Mouse (Mus musculus) midbrain, embryonic 10.5 days (tissue): ENCODE measurements at regions not wholly inside any gene's neighbourhood (a gene's known extent, or its start where the extent isn't known, plus 50 kb on each side); places are given as distances from the start of the nearest gene placed in this dataset.

ENCODE experiments used
- DNase-seq: peaks from one replicate; pipeline ENCODE4 v3.0.0-alpha.2; 2017; ENCODE audit warnings: low spot score
- H3K27ac ChIP-seq: fragments of 300-500 bp; sonication (generic); replicated peaks from 2 replicates; pipeline ENCODE4 v1.5.1; 2016; ENCODE audit warnings: mild to moderate bottlenecking
- H3K27me3 ChIP-seq: fragments of 300-500 bp; sonication (generic); 2 replicates; pipeline ENCODE4 v1.6.1; 2016; ENCODE audit warnings: low read depth, mild to moderate bottlenecking; ENCODE audit not compliant: poor library complexity, severe bottlenecking
- H3K36me3 ChIP-seq: fragments of 300-500 bp; sonication (generic); 2 replicates; pipeline ENCODE4 v1.6.1; 2016; ENCODE audit warnings: mild to moderate bottlenecking, moderate library complexity
- H3K4me1 ChIP-seq: fragments of 300-500 bp; sonication (generic); 2 replicates; pipeline ENCODE4 v1.6.1; 2016
- H3K4me3 ChIP-seq: fragments of 300-500 bp; sonication (generic); 2 replicates; pipeline ENCODE4 v1.5.1; 2016; ENCODE audit warnings: mild to moderate bottlenecking, moderate library complexity
- H3K9me3 ChIP-seq: fragments of 300-500 bp; sonication (generic); replicated peaks from 2 replicates; pipeline ENCODE4 v1.6.1; 2016; ENCODE audit warnings: mild to moderate bottlenecking
- WGBS: fragments of 180-500 bp; shearing (Covaris S2); methylation state at CpG from one replicate; pipeline ENCODE4 v1.1.7; 2016; 5-methylcytosine and 5-hydroxymethylcytosine counted together

- no peaks in the 10 kb centered on the region for H3K4me1 ChIP-seq
- DNase-seq = no peak
- no peaks in the 10 kb centered on the region for H3K27me3 ChIP-seq
- peaks cover 8% of the 10 kb centered on the region for H3K9me3 ChIP-seq
- WGBS = 84% methylated on average over 6 of the region's 6 CpGs
- H3K36me3 ChIP-seq = no peaks in the 10 kb centered on the region
- H3K4me3 ChIP-seq = no peak overlapping the region
- no peak overlapping the region for H3K27ac ChIP-seq
Measured at GRCm38 (mm10) chr2:72581136-72581535, 105.2 kb downstream of the Cdca7 start.

DNA sequence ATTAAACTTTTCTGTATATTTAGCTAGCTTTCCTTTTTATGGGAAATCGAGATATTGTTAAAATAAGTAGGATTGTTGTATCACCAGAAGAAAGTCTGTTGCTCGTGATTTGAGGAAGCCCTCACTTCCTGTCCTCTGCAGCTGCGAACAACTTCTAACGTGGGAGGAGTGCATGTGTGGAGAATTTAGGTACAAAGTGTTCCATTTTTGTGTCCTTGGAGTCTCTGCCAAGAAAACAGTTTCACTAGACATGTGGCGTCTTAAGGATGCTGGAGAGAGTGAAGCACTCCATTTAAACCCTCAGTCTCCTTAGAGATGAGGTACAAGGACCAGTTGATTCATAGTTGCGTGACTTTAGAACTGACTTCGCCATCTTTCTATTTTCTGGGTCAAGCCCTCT lies 112.9 kb downstream of the Cdca7 start:
- no peak overlapping the region for H3K4me3 ChIP-seq
- no peaks in the 10 kb centered on the region for H3K36me3 ChIP-seq
- WGBS = 88% methylated on average over 7 of the region's 7 CpGs
- peaks cover 15% of the 10 kb centered on the region for H3K4me1 ChIP-seq
- no peak for DNase-seq
- H3K27me3 ChIP-seq = peaks cover 66% of the 10 kb centered on the region
- peaks cover 8% of the 10 kb centered on the region for H3K9me3 ChIP-seq
- no peak overlapping the region for H3K27ac ChIP-seq

DNA sequence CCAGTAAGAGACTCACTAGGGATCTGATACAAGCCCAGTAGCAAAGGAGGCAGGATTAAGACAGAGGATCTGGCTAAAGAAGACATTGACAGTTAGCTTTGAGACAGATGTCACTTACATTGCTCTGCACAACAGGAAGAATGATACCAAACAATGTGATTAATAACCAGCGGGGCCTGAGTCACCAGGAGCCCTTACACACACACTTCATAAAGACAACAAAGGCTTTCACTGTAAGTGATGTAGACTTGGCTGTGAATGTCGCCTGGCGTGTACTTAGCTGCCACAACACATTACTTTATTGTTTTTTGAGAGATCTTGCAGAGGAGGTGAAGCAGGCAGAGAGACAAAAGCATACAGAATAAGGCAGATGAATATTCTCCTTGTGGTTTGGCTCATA lies 116.1 kb downstream of the Cdca7 start:
- Histone ChIP-seq H3K27ac (no peak overlapping the region), H3K27me3 (peaks cover 85% of the 10 kb centered on the region), H3K4me3 (no peak overlapping the region), H3K4me1 (peaks cover 18% of the 10 kb centered on the region), H3K36me3 (no peaks in the 10 kb centered on the region), H3K9me3 (no peaks in the 10 kb centered on the region)
- no peak for DNase-seq
- WGBS = 52% methylated on average over 3 of the region's 3 CpGs

DNA sequence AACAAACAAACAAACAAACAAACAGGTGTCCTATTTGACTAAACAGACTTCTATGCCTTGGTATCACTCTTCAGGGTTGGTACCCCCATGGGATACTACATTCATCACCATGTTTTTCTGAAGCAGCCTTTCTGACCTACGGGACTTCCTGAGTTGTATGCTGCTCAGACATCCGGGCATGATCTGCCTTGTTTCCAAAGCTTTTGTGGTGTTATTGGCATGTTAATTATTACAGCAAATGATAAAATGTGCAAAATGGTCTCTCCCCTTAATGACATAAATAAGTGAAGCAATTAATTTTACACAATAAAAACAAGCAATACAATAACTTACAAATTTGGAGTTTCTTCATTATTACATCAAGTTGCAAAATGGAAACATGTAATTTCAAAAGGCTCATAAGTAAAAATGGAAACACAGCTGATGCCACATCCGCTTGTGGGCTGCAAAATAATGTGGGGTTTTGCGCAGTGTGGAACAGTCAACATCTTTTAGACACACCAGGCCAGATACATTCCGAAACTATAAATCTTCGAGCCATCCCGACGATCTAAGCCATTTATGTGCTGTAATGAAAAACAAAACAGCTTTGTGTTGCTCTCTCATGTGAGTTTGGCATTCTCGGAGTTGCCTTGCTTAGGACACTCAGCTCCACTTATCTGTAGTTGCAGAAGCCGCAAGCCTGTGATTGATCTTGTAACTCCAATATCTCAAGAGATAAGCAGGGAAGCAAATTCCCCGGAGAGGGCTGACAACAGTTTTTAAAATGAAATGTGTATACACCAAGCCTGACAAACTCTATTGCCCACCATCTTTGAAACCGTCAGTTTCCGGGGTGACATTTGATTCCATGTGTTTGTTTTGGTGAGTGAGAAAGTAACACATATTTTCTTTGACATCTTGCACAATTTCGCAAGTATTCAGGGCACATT lies 121.3 kb downstream of the Cdca7 start:
- Histone ChIP-seq H3K36me3 (no peaks in the 10 kb centered on the region), H3K4me1 (peaks cover 32% of the 10 kb centered on the region), H3K27me3 (peaks cover 52% of the 10 kb centered on the region), H3K9me3 (no peaks in the 10 kb centered on the region), H3K27ac (no peak overlapping the region), H3K4me3 (no peak overlapping the region)
- no peak for DNase-seq
- WGBS = 85% methylated on average over 14 of the region's 14 CpGs

- H3K27me3 ChIP-seq = peaks cover 46% of the 10 kb centered on the region
- no peak overlapping the region for H3K4me3 ChIP-seq
- 49% methylated on average over 9 of the region's 9 CpGs for WGBS
- no peaks in the 10 kb centered on the region for H3K36me3 ChIP-seq
- DNase-seq = no peak
- peaks cover 31% of the 10 kb centered on the region for H3K4me1 ChIP-seq
- H3K27ac ChIP-seq = no peak overlapping the region
- no peaks in the 10 kb centered on the region for H3K9me3 ChIP-seq
Measured at GRCm38 (mm10) chr2:72597941-72598340, 122.0 kb downstream of the Cdca7 start.

DNA sequence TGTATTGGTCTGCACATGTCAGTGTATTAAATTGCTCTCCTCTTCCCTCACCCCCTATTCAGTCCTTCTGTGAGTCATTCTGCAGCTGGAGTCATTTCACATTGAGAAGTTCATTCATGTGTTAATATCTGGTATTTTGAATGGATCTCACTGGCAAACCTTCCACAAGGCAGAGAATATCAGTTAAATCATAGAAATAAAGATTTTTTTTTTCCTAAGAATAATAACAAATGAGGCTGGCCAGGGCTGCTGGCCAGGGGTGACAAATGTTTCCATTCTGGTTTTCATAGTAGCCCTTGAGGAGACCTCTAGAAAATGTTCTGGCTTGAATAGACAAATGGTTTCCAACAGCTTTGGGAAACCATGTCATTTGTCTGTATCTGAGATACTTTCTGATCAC lies 124.8 kb downstream of the Cdca7 start:
- Histone ChIP-seq H3K9me3 (no peaks in the 10 kb centered on the region), H3K27me3 (peaks cover 34% of the 10 kb centered on the region; the same call in 1 of the 2 replicates), H3K4me3 (no peak overlapping the region), H3K27ac (no peak overlapping the region), H3K36me3 (no peaks in the 10 kb centered on the region), H3K4me1 (peaks cover 31% of the 10 kb centered on the region)
- DNase-seq = no peak

DNA sequence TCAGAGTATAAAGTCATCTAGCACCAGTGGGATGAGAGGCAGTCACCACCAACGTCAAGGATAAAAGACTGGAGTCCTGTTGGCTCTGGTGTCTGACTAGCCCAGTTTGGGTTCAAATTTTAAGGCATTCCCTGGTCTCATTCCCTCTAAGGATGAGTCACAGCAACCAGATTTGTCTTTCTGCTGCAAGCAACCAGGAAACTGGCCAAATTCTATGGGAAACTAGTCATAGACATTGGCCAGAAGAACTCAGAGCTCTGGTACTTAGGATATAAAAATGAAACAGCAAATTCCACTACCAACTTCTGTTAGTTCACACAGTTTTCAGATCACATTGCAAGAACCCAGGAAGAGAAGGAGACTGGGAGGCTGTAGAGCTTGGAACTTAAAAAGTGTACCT lies 126.2 kb downstream of the Cdca7 start:
- WGBS = 78% methylated on average over 1 of the region's 1 CpGs
- DNase-seq = no peak
- no peak overlapping the region for H3K27ac ChIP-seq
- peaks cover 22% of the 10 kb centered on the region; the same call in 1 of the 2 replicates for H3K27me3 ChIP-seq
- H3K9me3 ChIP-seq = no peaks in the 10 kb centered on the region
- H3K4me1 ChIP-seq = peaks cover 27% of the 10 kb centered on the region
- no peaks in the 10 kb centered on the region for H3K36me3 ChIP-seq
- no peak overlapping the region for H3K4me3 ChIP-seq

GRCm38 (mm10) chr2:72612221-72612620 lies 136.3 kb downstream of the Cdca7 start:
- no peaks in the 10 kb centered on the region for H3K9me3 ChIP-seq
- no peak overlapping the region for H3K4me3 ChIP-seq
- no peak overlapping the region for H3K27ac ChIP-seq
- DNase-seq = no peak
- WGBS = 90% methylated on average over 3 of the region's 3 CpGs
- peaks cover 9% of the 10 kb centered on the region for H3K4me1 ChIP-seq
- no peaks in the 10 kb centered on the region for H3K36me3 ChIP-seq
- H3K27me3 ChIP-seq = peaks cover 20% of the 10 kb centered on the region

DNA sequence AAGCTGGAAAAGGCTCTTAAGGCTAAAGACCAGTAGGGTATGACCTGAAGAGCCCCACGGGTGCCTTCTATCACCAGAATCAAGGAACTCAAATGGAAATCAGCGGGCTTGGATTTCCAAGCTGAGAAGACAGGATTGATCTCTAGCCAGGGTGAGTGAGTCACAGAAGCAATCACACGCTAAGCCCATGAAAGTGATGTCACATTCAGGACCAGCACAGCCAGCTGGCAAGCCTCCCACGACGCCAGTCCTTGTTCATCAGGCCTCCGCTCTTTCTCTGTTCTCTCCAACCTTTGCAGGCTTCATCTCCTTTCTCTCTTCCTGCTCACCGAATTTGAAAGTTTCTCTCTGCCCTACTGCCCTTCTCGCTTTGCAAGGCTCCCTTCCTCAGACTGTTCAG lies 138.3 kb downstream of the Cdca7 start:
- WGBS = 76% methylated on average over 8 of the region's 8 CpGs
- peak; percentile 23 for DNase-seq
- H3K9me3 ChIP-seq = no peaks in the 10 kb centered on the region

GRCm38 (mm10) chr2:72615869-72616268 lies 139.9 kb downstream of the Cdca7 start:
- Histone ChIP-seq H3K36me3 (no peaks in the 10 kb centered on the region), H3K9me3 (no peaks in the 10 kb centered on the region), H3K27ac (no peak overlapping the region), H3K4me3 (no peak overlapping the region), H3K4me1 (peaks cover 29% of the 10 kb centered on the region), H3K27me3 (peaks cover 40% of the 10 kb centered on the region)
- 94% methylated on average over 2 of the region's 2 CpGs for WGBS
- DNase-seq = no peak

More for the DNA sequence above, 138.3 kb downstream of the Cdca7 start:
- Histone ChIP-seq H3K4me1 (peaks cover 13% of the 10 kb centered on the region), H3K36me3 (no peaks in the 10 kb centered on the region), H3K27me3 (peaks cover 36% of the 10 kb centered on the region), H3K27ac (no peak overlapping the region), H3K4me3 (no peak overlapping the region)

GRCm38 (mm10) chr2:72616412-72616811 lies 140.5 kb downstream of the Cdca7 start:
- no peak for DNase-seq
- H3K27ac ChIP-seq = no peak overlapping the region
- no peaks in the 10 kb centered on the region for H3K36me3 ChIP-seq
- H3K4me1 ChIP-seq = peaks cover 35% of the 10 kb centered on the region
- peaks cover 45% of the 10 kb centered on the region for H3K27me3 ChIP-seq
- no peaks in the 10 kb centered on the region for H3K9me3 ChIP-seq
- no peak overlapping the region for H3K4me3 ChIP-seq

GRCm38 (mm10) chr2:72619446-72619845 lies 143.5 kb downstream of the Cdca7 start:
- Histone ChIP-seq H3K4me3 (no peak overlapping the region), H3K27ac (no peak overlapping the region), H3K9me3 (no peaks in the 10 kb centered on the region), H3K36me3 (no peaks in the 10 kb centered on the region), H3K27me3 (peaks cover 62% of the 10 kb centered on the region), H3K4me1 (peaks cover 33% of the 10 kb centered on the region)
- 43% methylated on average over 4 of the region's 4 CpGs for whole genome bisulfite sequencing
- peak; percentile 24 for DNase-seq

- peaks cover 56% of the 10 kb centered on the region for H3K27me3 ChIP-seq
- H3K27ac ChIP-seq = peak overlapping the region; percentile 39
- H3K36me3 ChIP-seq = no peaks in the 10 kb centered on the region
- DNase-seq = peak; percentile 52
- no peaks in the 10 kb centered on the region for H3K9me3 ChIP-seq
- 2% methylated on average over 9 of the region's 9 CpGs for WGBS
- H3K4me1 ChIP-seq = peaks cover 27% of the 10 kb centered on the region
- peak overlapping the region; percentile 41 for H3K4me3 ChIP-seq
Measured at GRCm38 (mm10) chr2:72620182-72620652, 144.3 kb downstream of the Cdca7 start.
